Mouse (Mus musculus): ENCODE measurements around the gene Kcne1. TPM values are rescaled to one million over a fixed set of nuclear protein-coding genes. Genes with fewer than 3 reads are reported as not detected.

The Kcne1 gene
- total and polyA plus RNA-seq, 3 experiments, result 0.33 TPM; not detected in 2

- ATAC-seq (ENCODE audit: extremely low read depth, insufficient number of reproducible peaks, low FRiP score, poor library complexity, severe bottlenecking) (peak; percentile 63; the same call in 1 of the 2 replicates), DNase-seq (ENCODE audit: low spot score) (peak; percentile 66)
- Histone ChIP-seq H3K27me3 (ENCODE audit: insufficient read depth, low read length) (peaks cover 52% of the 10 kb centered on the region), H3K9me3 (replicated peaks) (no peaks in the 10 kb centered on the region), H3K36me3 (replicated peaks) (no peaks in the 10 kb centered on the region), H3K4me3 (ENCODE audit: low read depth, low read length) (no peak overlapping the region), H3K4me1 (ENCODE audit: insufficient read depth, low read depth, low read length) (peaks cover 29% of the 10 kb centered on the region)
- TF ChIP-seq CTCF (IDR thresholded peaks at IDR 0.05; ENCODE audit: low read depth, low read length), result no peak
Measured at GRCm38 (mm10) chr16:92369260-92369659, 10.0 kb upstream of the Kcne1 start.

- TF ChIP-seq GATA1 (IDR thresholded peaks at IDR 0.05; ENCODE audit: borderline replicate concordance, low read length) (no peak), TAL1 (conservative IDR thresholded peaks at IDR 0.05; ENCODE audit: low read depth, low read length) (no peak), POLR2AphosphoS5 (IDR thresholded peaks at IDR 0.05; ENCODE audit: insufficient replicate concordance, low read depth, low read length) (no peak), CTCF (IDR thresholded peaks at IDR 0.05; ENCODE audit: low read depth, low read length) (no peak), GATA2 (IDR thresholded peaks at IDR 0.05; ENCODE audit: borderline replicate concordance, low read depth, low read length) (no peak)
- DNase-seq (ENCODE audit: low spot score) (no peak), ATAC-seq (ENCODE audit: extremely low read depth, insufficient number of reproducible peaks, low FRiP score, poor library complexity, severe bottlenecking) (no peak)
- no peak overlapping the region for H3K4me3 ChIP-seq (ENCODE audit: low read depth, low read length)
- H3K4me1 ChIP-seq (ENCODE audit: insufficient read depth, low read depth, low read length), result peaks cover 19% of the 10 kb centered on the region
- no peaks in the 10 kb centered on the region for H3K9me3 ChIP-seq (replicated peaks)
- H3K36me3 ChIP-seq (replicated peaks), result no peaks in the 10 kb centered on the region
- peaks cover 55% of the 10 kb centered on the region for H3K27me3 ChIP-seq (ENCODE audit: insufficient read depth, low read length)
Measured at GRCm38 (mm10) chr16:92365477-92365876, 6.2 kb upstream of the Kcne1 start.

- peaks cover 77% of the 10 kb centered on the region for H3K27me3 ChIP-seq (ENCODE audit: insufficient read depth, low read length)
- no peak overlapping the region for H3K4me3 ChIP-seq (ENCODE audit: low read depth, low read length)
- TF ChIP-seq GATA2 (IDR thresholded peaks at IDR 0.05; ENCODE audit: borderline replicate concordance, low read depth, low read length) (no peak), TAL1 (conservative IDR thresholded peaks at IDR 0.05; ENCODE audit: low read depth, low read length) (no peak), GATA1 (IDR thresholded peaks at IDR 0.05; ENCODE audit: borderline replicate concordance, low read length) (no peak)
- no peaks in the 10 kb centered on the region for H3K36me3 ChIP-seq (replicated peaks)
- DNase-seq (ENCODE audit: low spot score) (no peak), ATAC-seq (ENCODE audit: extremely low read depth, insufficient number of reproducible peaks, low FRiP score, poor library complexity, severe bottlenecking) (no peak)
- no peaks in the 10 kb centered on the region for H3K9me3 ChIP-seq (replicated peaks)
- H3K4me1 ChIP-seq (ENCODE audit: insufficient read depth, low read depth, low read length), result peaks cover 31% of the 10 kb centered on the region
Measured at GRCm38 (mm10) chr16:92360711-92361110, 1.4 kb upstream of the Kcne1 start.

GRCm38 (mm10) chr16:92358734-92359133 is 534 bp downstream of the Kcne1 start:
- H3K4me3 ChIP-seq (ENCODE audit: low read depth, low read length), result no peak overlapping the region
- peaks cover 62% of the 10 kb centered on the region for H3K27me3 ChIP-seq (ENCODE audit: insufficient read depth, low read length)
- no peak for ATAC-seq (ENCODE audit: extremely low read depth, insufficient number of reproducible peaks, low FRiP score, poor library complexity, severe bottlenecking)
- H3K9me3 ChIP-seq (replicated peaks), result no peaks in the 10 kb centered on the region
- DNase-seq (ENCODE audit: low spot score), result no peak
- H3K36me3 ChIP-seq (replicated peaks), result no peaks in the 10 kb centered on the region
- H3K4me1 ChIP-seq (ENCODE audit: insufficient read depth, low read depth, low read length), result peaks cover 50% of the 10 kb centered on the region
- TF ChIP-seq GATA1 (IDR thresholded peaks at IDR 0.05; ENCODE audit: borderline replicate concordance, low read length) (no peak), CTCF (IDR thresholded peaks at IDR 0.05; ENCODE audit: low read depth, low read length) (no peak), POLR2AphosphoS5 (IDR thresholded peaks at IDR 0.05; ENCODE audit: insufficient replicate concordance, low read depth, low read length) (no peak), TAL1 (conservative IDR thresholded peaks at IDR 0.05; ENCODE audit: low read depth, low read length) (no peak), GATA2 (IDR thresholded peaks at IDR 0.05; ENCODE audit: borderline replicate concordance, low read depth, low read length) (no peak)

GRCm38 (mm10) chr16:92357566-92357965 is 1.7 kb downstream of the Kcne1 start:
- H3K4me3 ChIP-seq (ENCODE audit: low read depth, low read length), result no peak overlapping the region
- H3K4me1 ChIP-seq (ENCODE audit: insufficient read depth, low read depth, low read length), result peaks cover 52% of the 10 kb centered on the region
- TF ChIP-seq POLR2AphosphoS5 (IDR thresholded peaks at IDR 0.05; ENCODE audit: insufficient replicate concordance, low read depth, low read length), result no peak
- no peak for TF ChIP-seq GATA1 (IDR thresholded peaks at IDR 0.05; ENCODE audit: borderline replicate concordance, low read length)
- TF ChIP-seq GATA2 (IDR thresholded peaks at IDR 0.05; ENCODE audit: borderline replicate concordance, low read depth, low read length), result no peak
- TF ChIP-seq CTCF (IDR thresholded peaks at IDR 0.05; ENCODE audit: low read depth, low read length), result no peak
- TF ChIP-seq TAL1 (conservative IDR thresholded peaks at IDR 0.05; ENCODE audit: low read depth, low read length), result no peak
- ATAC-seq (ENCODE audit: extremely low read depth, insufficient number of reproducible peaks, low FRiP score, poor library complexity, severe bottlenecking) (no peak), DNase-seq (ENCODE audit: low spot score) (no peak)
- peaks cover 51% of the 10 kb centered on the region for H3K27me3 ChIP-seq (ENCODE audit: insufficient read depth, low read length)
- no peaks in the 10 kb centered on the region for H3K9me3 ChIP-seq (replicated peaks)
- no peaks in the 10 kb centered on the region for H3K36me3 ChIP-seq (replicated peaks)

GRCm38 (mm10) chr16:92357023-92357422 is 2.2 kb downstream of the Kcne1 start:
- H3K4me3 ChIP-seq (ENCODE audit: low read depth, low read length), result no peak overlapping the region
- H3K4me1 ChIP-seq (ENCODE audit: insufficient read depth, low read depth, low read length), result peaks cover 52% of the 10 kb centered on the region
- peaks cover 46% of the 10 kb centered on the region for H3K27me3 ChIP-seq (ENCODE audit: insufficient read depth, low read length)
- no peaks in the 10 kb centered on the region for H3K36me3 ChIP-seq (replicated peaks)
- no peaks in the 10 kb centered on the region for H3K9me3 ChIP-seq (replicated peaks)
- no peak for ATAC-seq (ENCODE audit: extremely low read depth, insufficient number of reproducible peaks, low FRiP score, poor library complexity, severe bottlenecking)
- no peak for DNase-seq (ENCODE audit: low spot score)
- TF ChIP-seq TAL1 (conservative IDR thresholded peaks at IDR 0.05; ENCODE audit: low read depth, low read length), result no peak
- no peak for TF ChIP-seq GATA1 (IDR thresholded peaks at IDR 0.05; ENCODE audit: borderline replicate concordance, low read length)
- TF ChIP-seq POLR2AphosphoS5 (IDR thresholded peaks at IDR 0.05; ENCODE audit: insufficient replicate concordance, low read depth, low read length), result no peak
- no peak for TF ChIP-seq GATA2 (IDR thresholded peaks at IDR 0.05; ENCODE audit: borderline replicate concordance, low read depth, low read length)

GRCm38 (mm10) chr16:92355982-92356381 is 3.3 kb downstream of the Kcne1 start:
- TF ChIP-seq GATA1 (IDR thresholded peaks at IDR 0.05; ENCODE audit: borderline replicate concordance, low read length) (no peak), POLR2AphosphoS5 (IDR thresholded peaks at IDR 0.05; ENCODE audit: insufficient replicate concordance, low read depth, low read length) (no peak), TAL1 (conservative IDR thresholded peaks at IDR 0.05; ENCODE audit: low read depth, low read length) (no peak)
- H3K4me3 ChIP-seq (ENCODE audit: low read depth, low read length), result peak overlapping the region; percentile 59; the same call in 1 of the 2 replicates
- DNase-seq (ENCODE audit: low spot score) (no peak), ATAC-seq (ENCODE audit: extremely low read depth, insufficient number of reproducible peaks, low FRiP score, poor library complexity, severe bottlenecking) (no peak)
- peaks cover 46% of the 10 kb centered on the region for H3K27me3 ChIP-seq (ENCODE audit: insufficient read depth, low read length)
- H3K4me1 ChIP-seq (ENCODE audit: insufficient read depth, low read depth, low read length), result peaks cover 52% of the 10 kb centered on the region
- no peaks in the 10 kb centered on the region for H3K36me3 ChIP-seq (replicated peaks)
- no peaks in the 10 kb centered on the region for H3K9me3 ChIP-seq (replicated peaks)
